Mouse (Mus musculus): ENCODE results near the gene Olfr522. TPM values are rescaled to one million over a fixed set of nuclear protein-coding genes. Genes with fewer than 3 reads are reported as not detected.

The Olfr522 gene
- polyA plus RNA-seq (2015; fragmentation: Illumina TruSeq; extraction: RNeasy Lipid Tissue Mini Kit (QIAGEN cat#74804); ENCODE audit: insufficient read depth, low read depth, low replicate concordance) = not detected

DNA sequence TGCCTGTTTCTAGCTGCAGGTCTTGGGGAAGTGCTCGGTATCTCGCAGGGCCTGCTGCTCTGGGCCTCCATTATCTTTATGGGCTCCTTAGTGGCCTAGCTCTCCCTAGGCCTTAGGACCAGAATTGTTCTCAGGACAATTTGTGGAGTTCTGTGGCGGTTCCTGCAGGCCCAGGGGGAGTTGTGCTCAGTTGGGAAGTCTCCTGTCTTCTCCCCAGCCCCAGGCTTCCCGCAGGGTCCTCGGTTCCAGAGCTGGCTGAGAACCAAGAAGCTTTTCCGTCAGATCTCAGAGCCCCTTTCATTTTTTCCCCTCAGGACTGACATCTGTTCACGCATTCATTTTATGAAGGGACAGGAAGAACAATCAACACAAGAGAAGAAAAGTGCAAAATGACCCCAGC lies at the start of gene Olfr522:
Gene Olfr522 (minus strand): TSS at position 101 of the 400 bp plus-strand sequence.

DNA sequence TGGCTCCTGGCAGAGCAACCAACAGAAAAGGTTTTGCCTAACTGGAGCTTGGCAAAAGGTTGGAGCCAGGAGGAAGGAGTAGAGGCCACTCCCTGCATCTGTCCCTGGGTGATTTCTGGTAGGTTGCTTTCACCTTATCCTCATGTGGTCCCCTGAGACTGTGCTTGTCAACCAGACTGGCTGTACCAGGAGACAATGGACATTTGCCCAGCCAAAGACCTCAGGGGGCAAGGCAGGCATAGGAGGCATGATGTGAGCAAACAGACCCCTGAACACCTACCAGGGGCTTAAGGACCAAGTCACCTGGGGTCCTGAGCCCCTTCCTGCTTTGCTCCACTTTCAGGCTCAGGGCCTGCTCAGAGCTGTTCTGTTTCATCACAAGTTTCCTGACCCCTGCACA lies 41.3 kb upstream of the Olfr522 start, which contains the start of gene Olfr524:
Gene Olfr524 (minus strand): TSS at position 101 of the 400 bp plus-strand sequence.

DNA sequence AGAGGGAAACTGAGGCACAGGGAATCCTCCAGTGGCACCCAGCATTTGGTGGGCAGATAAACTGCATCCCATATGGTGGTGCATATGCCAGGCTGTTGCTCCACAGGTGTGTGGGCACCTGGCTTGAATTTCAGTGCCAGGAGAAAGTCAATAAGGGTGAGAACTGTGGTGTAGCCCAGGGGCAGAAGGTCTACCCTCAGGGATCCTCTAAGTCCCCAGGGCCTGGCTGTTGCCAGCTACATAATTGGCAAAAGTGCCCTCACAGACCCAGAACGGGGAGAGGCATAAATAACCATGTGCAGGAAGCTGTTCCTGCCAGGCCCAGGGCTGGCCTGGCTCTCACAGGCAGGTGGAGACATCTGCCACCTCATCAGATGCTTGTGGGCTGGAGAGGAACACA lies 8.4 kb upstream of the Olfr522 start, which contains the start of gene Olfr523:
Gene Olfr523 (plus strand): TSS at position 282 of the 400 bp plus-strand sequence.

DNA sequence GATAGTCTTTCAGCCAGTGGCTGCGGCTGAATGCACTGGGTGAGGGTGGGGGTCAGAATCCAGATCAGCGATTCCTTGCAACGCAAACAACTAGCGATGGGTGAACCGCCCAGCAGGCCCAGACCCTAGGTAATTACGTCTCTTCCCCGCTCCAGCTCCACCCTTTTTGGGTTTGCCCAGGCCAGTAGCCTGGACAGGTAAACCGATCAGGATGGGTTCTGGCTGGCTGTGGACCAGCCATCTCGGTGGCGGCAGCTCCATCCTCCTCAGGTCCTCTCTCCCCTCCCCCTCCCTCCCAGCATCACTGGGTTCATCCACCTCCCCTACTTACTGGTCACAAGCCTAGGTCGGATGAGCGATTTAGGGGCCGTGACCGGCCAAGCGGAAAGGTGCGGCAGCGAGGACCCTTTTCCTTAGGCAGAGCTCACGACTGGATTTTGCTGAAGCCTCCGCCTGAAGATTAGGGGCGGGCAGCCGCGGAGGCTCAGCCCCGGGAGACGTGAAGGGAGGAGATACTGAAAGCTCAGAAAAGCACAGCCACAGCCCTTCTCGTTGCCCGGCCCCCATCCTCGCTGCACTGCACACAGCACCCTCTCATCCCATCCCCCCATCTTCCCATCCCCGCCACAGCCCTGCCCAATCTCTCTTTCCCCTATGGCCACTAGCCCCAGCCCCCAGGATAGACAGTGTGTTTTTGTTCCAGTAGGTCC lies 10.2 kb downstream of the Olfr522 start, which contains the start of gene Sprn:
Gene Sprn (minus strand): TSS at position 660 of the 710 bp plus-strand sequence.

DNA sequence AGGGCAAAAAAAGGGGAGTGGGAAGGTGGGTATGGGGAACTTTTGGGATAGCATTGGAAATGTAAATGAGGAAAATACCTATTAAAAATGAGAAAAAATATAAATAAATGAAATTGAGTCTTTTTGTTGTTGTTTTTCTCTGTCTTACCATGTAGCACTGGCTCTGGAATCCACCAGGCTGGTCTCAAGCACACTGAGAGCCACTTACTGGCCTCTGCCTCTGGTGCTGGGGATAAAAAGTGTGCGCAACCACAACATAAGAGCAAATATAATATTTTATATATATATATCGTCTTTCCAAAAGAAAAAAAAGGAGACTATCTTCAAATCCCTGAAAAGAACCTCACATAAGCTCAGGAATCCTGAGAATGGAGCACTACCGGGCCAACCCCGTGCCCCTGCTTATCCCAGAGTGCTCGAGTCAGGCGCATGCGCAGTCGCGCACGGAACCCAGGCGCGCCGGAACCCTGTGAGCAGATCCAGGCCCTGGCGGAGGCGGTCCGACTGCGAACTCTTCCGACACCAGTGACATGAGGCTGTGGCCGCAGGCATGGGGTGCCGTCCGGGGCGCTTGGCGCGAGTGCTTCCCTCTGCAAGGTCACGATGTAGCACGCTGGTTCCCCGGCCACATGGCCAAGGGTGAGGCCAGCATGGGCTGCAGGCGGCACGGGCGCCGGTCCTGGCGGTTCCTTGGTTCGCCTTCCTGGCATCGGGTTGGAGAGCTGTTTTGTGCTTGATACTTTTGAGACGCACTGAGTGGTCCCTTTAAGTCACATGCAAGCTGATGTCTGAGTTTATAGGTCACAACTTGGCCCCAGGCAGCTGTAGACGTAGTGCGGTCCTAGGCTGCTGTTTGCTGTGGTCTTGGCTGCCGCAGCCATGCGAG lies 27.2 kb downstream of the Olfr522 start, which contains the start of gene Mtg1:
Gene Mtg1 (plus strand): TSS at position 430 of the 886 bp plus-strand sequence.

DNA sequence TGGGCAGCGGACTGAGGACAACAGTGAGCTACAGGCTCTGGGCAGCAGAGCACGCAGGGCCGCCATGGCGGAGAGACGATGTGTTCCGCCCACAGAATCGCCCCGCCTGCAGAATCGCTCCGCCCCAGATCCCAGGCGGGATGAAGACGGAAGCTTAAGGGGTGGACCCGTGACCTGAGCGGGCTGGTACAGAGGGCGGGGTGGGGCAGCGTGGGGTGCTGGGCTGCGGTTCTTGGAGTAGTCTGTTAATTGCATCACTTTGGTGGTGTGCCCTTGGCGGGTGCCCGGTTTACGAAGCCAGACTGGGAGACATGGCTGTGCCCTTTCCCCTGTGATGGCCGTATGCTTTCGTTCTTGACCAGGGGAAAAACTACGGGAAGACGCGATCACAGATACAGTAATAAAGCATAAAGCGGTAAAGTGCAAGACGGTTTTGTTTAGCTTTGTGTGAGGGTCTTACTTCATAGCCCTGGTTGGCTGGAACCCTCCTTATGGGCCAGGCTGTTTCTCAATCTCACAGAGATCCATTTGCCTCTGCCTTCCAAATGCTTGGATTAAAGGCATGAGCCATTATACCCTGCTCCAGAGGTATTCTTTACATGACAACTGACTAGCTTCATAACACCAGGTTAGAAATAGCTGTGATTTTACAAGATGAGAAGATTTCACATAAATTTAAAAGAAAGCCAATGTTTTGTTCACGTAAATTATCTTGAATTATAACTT lies 48.1 kb downstream of the Olfr522 start, which contains the start of gene Echs1:
Gene Echs1 (minus strand): TSS at position 148 of the 726 bp plus-strand sequence.

DNA sequence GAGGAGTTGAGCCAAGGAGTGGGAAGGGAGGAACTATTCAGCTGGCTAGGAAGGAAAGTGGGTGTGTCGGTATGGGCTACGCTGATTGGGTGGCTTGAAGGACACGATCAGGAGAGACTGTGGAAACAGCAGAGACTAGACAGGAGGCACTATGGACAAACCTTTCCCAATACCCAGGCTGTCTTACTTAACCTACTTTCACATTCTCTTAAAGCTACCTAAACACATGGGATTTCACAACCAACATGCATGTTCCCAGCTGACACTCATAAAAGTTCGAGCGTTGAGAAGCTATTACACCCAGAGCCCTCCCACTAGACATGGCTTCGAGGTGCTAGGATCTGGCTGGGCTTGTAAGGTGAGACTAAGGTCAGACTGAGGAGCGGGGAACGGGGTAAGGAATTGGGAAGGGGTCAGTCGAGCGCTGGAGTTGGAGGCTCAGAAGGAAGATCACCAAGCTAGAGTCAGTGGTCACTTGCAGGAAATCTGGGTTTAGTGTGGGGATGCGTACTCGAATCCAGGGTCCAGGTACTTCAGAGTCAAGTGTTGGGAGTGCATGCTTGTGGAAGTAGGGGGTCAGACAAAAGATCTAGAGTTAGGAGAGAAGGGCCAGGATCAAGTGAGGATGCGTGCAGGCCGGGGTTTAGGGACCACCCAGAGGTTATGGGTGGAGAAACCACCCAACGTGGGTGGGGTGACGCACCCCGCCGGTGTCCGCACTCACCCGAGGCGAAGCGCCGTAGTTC lies 48.8 kb downstream of the Olfr522 start, which contains the start of gene Paox:
Gene Paox (plus strand): TSS at position 217 of the 746 bp plus-strand sequence.

Other genes with a start within 250 kb of the Olfr522 start
- not detected for gene Utf1, start 221.0 kb downstream of the Olfr522 start, polyA plus RNA-seq (2015; fragmentation: Illumina TruSeq; extraction: RNeasy Lipid Tissue Mini Kit (QIAGEN cat#74804); ENCODE audit: insufficient read depth, low read depth, low replicate concordance)
- not detected for gene 6430531B16Rik, start 186.0 kb downstream of the Olfr522 start, polyA plus RNA-seq (2015; fragmentation: Illumina TruSeq; extraction: RNeasy Lipid Tissue Mini Kit (QIAGEN cat#74804); ENCODE audit: insufficient read depth, low read depth, low replicate concordance)
- gene Adam8, start 172.2 kb downstream of the Olfr522 start, polyA plus RNA-seq (2015; fragmentation: Illumina TruSeq; extraction: RNeasy Lipid Tissue Mini Kit (QIAGEN cat#74804); ENCODE audit: insufficient read depth, low read depth, low replicate concordance) = 0.85 TPM
- 14.4 TPM for gene Zfp511, start 128.4 kb downstream of the Olfr522 start, polyA plus RNA-seq (2015; fragmentation: Illumina TruSeq; extraction: RNeasy Lipid Tissue Mini Kit (QIAGEN cat#74804); ENCODE audit: insufficient read depth, low read depth, low replicate concordance)
- 4.0 TPM for gene Tubgcp2, start 128.1 kb downstream of the Olfr522 start, polyA plus RNA-seq (2015; fragmentation: Illumina TruSeq; extraction: RNeasy Lipid Tissue Mini Kit (QIAGEN cat#74804); ENCODE audit: insufficient read depth, low read depth, low replicate concordance)
- not detected for gene Msx3, start 115.7 kb downstream of the Olfr522 start, polyA plus RNA-seq (2015; fragmentation: Illumina TruSeq; extraction: RNeasy Lipid Tissue Mini Kit (QIAGEN cat#74804); ENCODE audit: insufficient read depth, low read depth, low replicate concordance)
- gene Caly, start 82.2 kb downstream of the Olfr522 start, polyA plus RNA-seq (2015; fragmentation: Illumina TruSeq; extraction: RNeasy Lipid Tissue Mini Kit (QIAGEN cat#74804); ENCODE audit: insufficient read depth, low read depth, low replicate concordance) = not detected
- gene Prap1, start 71.4 kb downstream of the Olfr522 start, polyA plus RNA-seq (2015; fragmentation: Illumina TruSeq; extraction: RNeasy Lipid Tissue Mini Kit (QIAGEN cat#74804); ENCODE audit: insufficient read depth, low read depth, low replicate concordance) = not detected
- gene Fuom, start 62.3 kb downstream of the Olfr522 start, polyA plus RNA-seq (2015; fragmentation: Illumina TruSeq; extraction: RNeasy Lipid Tissue Mini Kit (QIAGEN cat#74804); ENCODE audit: insufficient read depth, low read depth, low replicate concordance) = 41.4 TPM
- 3.7 TPM for gene Paox, start 49.0 kb downstream of the Olfr522 start, polyA plus RNA-seq (2015; fragmentation: Illumina TruSeq; extraction: RNeasy Lipid Tissue Mini Kit (QIAGEN cat#74804); ENCODE audit: insufficient read depth, low read depth, low replicate concordance)
- gene Echs1, start 48.3 kb downstream of the Olfr522 start, polyA plus RNA-seq (2015; fragmentation: Illumina TruSeq; extraction: RNeasy Lipid Tissue Mini Kit (QIAGEN cat#74804); ENCODE audit: insufficient read depth, low read depth, low replicate concordance) = 20.1 TPM
- gene Mtg1, start 27.2 kb downstream of the Olfr522 start, polyA plus RNA-seq (2015; fragmentation: Illumina TruSeq; extraction: RNeasy Lipid Tissue Mini Kit (QIAGEN cat#74804); ENCODE audit: insufficient read depth, low read depth, low replicate concordance) = 4.7 TPM
- gene Sprn, start 9.9 kb downstream of the Olfr522 start, polyA plus RNA-seq (2015; fragmentation: Illumina TruSeq; extraction: RNeasy Lipid Tissue Mini Kit (QIAGEN cat#74804); ENCODE audit: insufficient read depth, low read depth, low replicate concordance) = 0.39 TPM
- not detected for gene Olfr523, start 8.5 kb upstream of the Olfr522 start, polyA plus RNA-seq (2015; fragmentation: Illumina TruSeq; extraction: RNeasy Lipid Tissue Mini Kit (QIAGEN cat#74804); ENCODE audit: insufficient read depth, low read depth, low replicate concordance)
- not detected for gene Olfr524, start 41.2 kb upstream of the Olfr522 start, polyA plus RNA-seq (2015; fragmentation: Illumina TruSeq; extraction: RNeasy Lipid Tissue Mini Kit (QIAGEN cat#74804); ENCODE audit: insufficient read depth, low read depth, low replicate concordance)
- gene Cd163l1, start 53.5 kb upstream of the Olfr522 start, polyA plus RNA-seq (2015; fragmentation: Illumina TruSeq; extraction: RNeasy Lipid Tissue Mini Kit (QIAGEN cat#74804); ENCODE audit: insufficient read depth, low read depth, low replicate concordance) = not detected
- gene 5830411N06Rik, start 82.5 kb upstream of the Olfr522 start, polyA plus RNA-seq (2015; fragmentation: Illumina TruSeq; extraction: RNeasy Lipid Tissue Mini Kit (QIAGEN cat#74804); ENCODE audit: insufficient read depth, low read depth, low replicate concordance) = not detected
- not detected for gene Olfr525, start 156.1 kb upstream of the Olfr522 start, polyA plus RNA-seq (2015; fragmentation: Illumina TruSeq; extraction: RNeasy Lipid Tissue Mini Kit (QIAGEN cat#74804); ENCODE audit: insufficient read depth, low read depth, low replicate concordance)
- gene Olfr527, start 169.3 kb upstream of the Olfr522 start, polyA plus RNA-seq (2015; fragmentation: Illumina TruSeq; extraction: RNeasy Lipid Tissue Mini Kit (QIAGEN cat#74804); ENCODE audit: insufficient read depth, low read depth, low replicate concordance) = not detected
- not detected for gene Olfr60, start 196.9 kb upstream of the Olfr522 start, polyA plus RNA-seq (2015; fragmentation: Illumina TruSeq; extraction: RNeasy Lipid Tissue Mini Kit (QIAGEN cat#74804); ENCODE audit: insufficient read depth, low read depth, low replicate concordance)
- gene Olfr530, start 211.6 kb upstream of the Olfr522 start, polyA plus RNA-seq (2015; fragmentation: Illumina TruSeq; extraction: RNeasy Lipid Tissue Mini Kit (QIAGEN cat#74804); ENCODE audit: insufficient read depth, low read depth, low replicate concordance) = not detected
- not detected for gene Olfr531, start 238.2 kb upstream of the Olfr522 start, polyA plus RNA-seq (2015; fragmentation: Illumina TruSeq; extraction: RNeasy Lipid Tissue Mini Kit (QIAGEN cat#74804); ENCODE audit: insufficient read depth, low read depth, low replicate concordance)

All from pancreas, adult 10 weeks (tissue).